8 mouse cellular contexts compared by ENCODE assay signal in genomic region chr5:131308397-131308796, GRCm38 (mm10). TPM values are rescaled to one million over a fixed set of nuclear protein-coding genes. Genes with fewer than 3 reads are reported as not detected.
DNase-seq lines count a peak whose midpoint lies in the region; ATAC-seq and TF ChIP-seq lines count a peak whose summit lies in the region.

Gene Galnt17 (minus strand): TSS chr5:131308497.

- no peaks in the 10 kb centered on the region for H3K9me3 ChIP-seq in forebrain, embryonic 11.5 days (ENCODE audit: control insufficient read depth, low read length)
- H3K9me3 ChIP-seq in midbrain, postnatal 0 days (ENCODE audit: low read length) = no peaks in the 10 kb centered on the region

- no peak for DNase-seq in layer of hippocampus, adult 2 months (ENCODE audit: low spot score in 2 of 2)
- no peak for DNase-seq in layer of hippocampus, adult 9-10 months (ENCODE audit: low spot score)
- DNase-seq in forebrain, embryonic 11.5 days (ENCODE audit: low spot score) = no peak
- DNase-seq in layer of hippocampus, postnatal 25 days (ENCODE audit: extremely low spot score in 1 of 2, low spot score in 1 of 2) = no peak
- no peak for DNase-seq in midbrain, postnatal 0 days (ENCODE audit: low spot score)
- DNase-seq in thymus, adult 18-20 months = no peak
- no peak for DNase-seq in cerebellum, postnatal 14 days
- DNase-seq in testis, postnatal 14 days (ENCODE audit: low spot score) = no peak

- H3K4me1 ChIP-seq in forebrain, embryonic 11.5 days (replicated peaks; ENCODE audit: control insufficient read depth, insufficient read depth, low read length) = 0 out of 2 replicates have a peak, but pooled peaks cover 2% of the 10 kb centered on the region
- H3K4me1 ChIP-seq in midbrain, postnatal 0 days (ENCODE audit: insufficient read depth, low read length) = no peaks in the 10 kb centered on the region; the same call in 1 of the 2 replicates

- 45% methylated on average over 3 of the region's 3 CpGs for WGBS in forebrain, embryonic 11.5 days
- WGBS in midbrain, postnatal 0 days = 44% methylated on average over 3 of the region's 3 CpGs

- ATAC-seq in forebrain, embryonic 11.5 days (replicated peaks; ENCODE audit: low FRiP score) = no peak
- ATAC-seq in midbrain, postnatal 0 days (ENCODE audit: low FRiP score) = no peak

- TF ChIP-seq CTCF in layer of hippocampus, adult 2 months (conservative IDR thresholded peaks at IDR 0.05) = no peak
- no peak for TF ChIP-seq CTCF in midbrain, postnatal 0 days (IDR thresholded peaks at IDR 0.05)

- peaks cover 19% of the 10 kb centered on the region for H3K27me3 ChIP-seq in forebrain, embryonic 11.5 days (ENCODE audit: control insufficient read depth, insufficient read depth, low read length)
- no peaks in the 10 kb centered on the region for H3K27me3 ChIP-seq in midbrain, postnatal 0 days (ENCODE audit: insufficient read depth, low read length)

- H3K9ac ChIP-seq in forebrain, embryonic 11.5 days (ENCODE audit: low read length) = peak within 1 kb of the TSS; percentile 64
- H3K9ac ChIP-seq in midbrain, postnatal 0 days (replicated peaks; ENCODE audit: low read length, poor library complexity, severe bottlenecking) = peak within 1 kb of the TSS; percentile 74

- peak within 1 kb of the TSS; percentile 90 for H3K27ac ChIP-seq in layer of hippocampus, adult 2 months
- H3K27ac ChIP-seq in forebrain, embryonic 11.5 days (ENCODE audit: low read depth, low read length) = peak within 1 kb of the TSS; percentile 64
- H3K27ac ChIP-seq in midbrain, postnatal 0 days (ENCODE audit: low read depth, low read length) = peak within 1 kb of the TSS; percentile 76

- no peaks in the 10 kb centered on the region for H3K36me3 ChIP-seq in forebrain, embryonic 11.5 days (ENCODE audit: control insufficient read depth, insufficient read depth, low read length)
- H3K36me3 ChIP-seq in midbrain, postnatal 0 days (ENCODE audit: insufficient read depth, low read length) = no peaks in the 10 kb centered on the region

- peak within 1 kb of the TSS; percentile 73 for H3K4me3 ChIP-seq in layer of hippocampus, adult 2 months
- peak within 1 kb of the TSS; percentile 61 for H3K4me3 ChIP-seq in forebrain, embryonic 11.5 days (ENCODE audit: low read depth, low read length)
- H3K4me3 ChIP-seq in midbrain, postnatal 0 days (ENCODE audit: low read depth, low read length) = peak within 1 kb of the TSS; percentile 73

- H3K4me2 ChIP-seq in forebrain, embryonic 11.5 days (ENCODE audit: low read depth, low read length, severe bottlenecking) = peak within 1 kb of the TSS; percentile 73
- H3K4me2 ChIP-seq in midbrain, postnatal 0 days (ENCODE audit: low read depth, low read length, poor library complexity, severe bottlenecking) = peak within 1 kb of the TSS; percentile 82

RNA-seq across cellular contexts. Expression of gene Galnt17, which starts in this region (rescaled TPM):
- 100 to 1,000 TPM; 125 to 135 TPM for total RNA-seq in layer of hippocampus, adult 2 months (2021)
- 1.1 and 1.6 TPM in 2 replicates for polyA plus RNA-seq in forebrain, embryonic 11.5 days (2014; fragmentation: Nextera tagmentation; extraction: Ambion mirVana)
- 100 to 1,000 TPM; 118 to 133 TPM for total RNA-seq in layer of hippocampus, postnatal 25 days (2021)
- total RNA-seq in midbrain, postnatal 0 days (2014; rRNA removed) = 16.7 and 27.0 TPM in 2 replicates
- 4.0 and 4.8 TPM in 2 replicates for polyA plus RNA-seq in midbrain, postnatal 0 days (2015; fragmentation: Nextera tagmentation; extraction: Ambion mirVana)
